Mouse (Mus musculus) cerebellum, postnatal 36 days (tissue): ENCODE results near the gene Neurl3.

Experiments
- DNase-seq, 2 experiments: peaks; one replicate each; pipeline ENCODE4 v3.0.0; 2021 to 2022; ENCODE audit warnings: mixed read lengths in 2 of 2

Gene Neurl3

GRCm38 (mm10) chr1:36255871-36256640 lies 18.4 kb downstream of the Neurl3 start:
- DNase-seq: no peak

GRCm38 (mm10) chr1:36254635-36255360 lies 19.7 kb downstream of the Neurl3 start:
- DNase-seq: peak; percentile 71 to 79

GRCm38 (mm10) chr1:36252791-36253190 lies 21.7 kb downstream of the Neurl3 start:
- peak; percentile 67 to 74 for DNase-seq

GRCm38 (mm10) chr1:36251426-36251825 lies 23.1 kb downstream of the Neurl3 start:
- no peak for DNase-seq

GRCm38 (mm10) chr1:36246688-36247087 lies 27.8 kb downstream of the Neurl3 start:
- DNase-seq: no peak

- no peak for DNase-seq
Observed at GRCm38 (mm10) chr1:36244828-36245215, 29.7 kb downstream of the Neurl3 start.

- peak; percentile 91 to 93 for DNase-seq
Observed at GRCm38 (mm10) chr1:36244058-36244827, 30.2 kb downstream of the Neurl3 start, which contains the start of gene Uggt1. Gene Uggt1, minus strand, starts transcription at chr1:36244720.

GRCm38 (mm10) chr1:36243447-36244057 lies 30.9 kb downstream of the Neurl3 start:
- no peak for DNase-seq

GRCm38 (mm10) chr1:36241903-36242429 lies 32.5 kb downstream of the Neurl3 start:
- no peak for DNase-seq

GRCm38 (mm10) chr1:36240176-36240575 lies 34.3 kb downstream of the Neurl3 start:
- no peak for DNase-seq

GRCm38 (mm10) chr1:36239396-36239795 lies 35.1 kb downstream of the Neurl3 start:
- DNase-seq: no peak

- no peak for DNase-seq
Observed at GRCm38 (mm10) chr1:36235855-36236254, 38.6 kb downstream of the Neurl3 start.

GRCm38 (mm10) chr1:36235057-36235639 lies 39.3 kb downstream of the Neurl3 start:
- DNase-seq: no peak

GRCm38 (mm10) chr1:36233218-36233617 lies 41.3 kb downstream of the Neurl3 start:
- DNase-seq: no peak

GRCm38 (mm10) chr1:36230919-36231705 lies 43.4 kb downstream of the Neurl3 start:
- no peak for DNase-seq

- DNase-seq: no peak
Observed at GRCm38 (mm10) chr1:36228461-36228860, 46.0 kb downstream of the Neurl3 start.

- DNase-seq: no peak
Observed at GRCm38 (mm10) chr1:36224648-36225047, 49.8 kb downstream of the Neurl3 start.
